Mouse (Mus musculus): ENCODE measurements around the gene Crk. TPM values are rescaled to one million over a fixed set of nuclear protein-coding genes. Genes with fewer than 3 reads are reported as not detected.

The Crk gene
- total RNA-seq, 2 experiments from 2014 or later = 93.2 to 96.5 TPM

DNA sequence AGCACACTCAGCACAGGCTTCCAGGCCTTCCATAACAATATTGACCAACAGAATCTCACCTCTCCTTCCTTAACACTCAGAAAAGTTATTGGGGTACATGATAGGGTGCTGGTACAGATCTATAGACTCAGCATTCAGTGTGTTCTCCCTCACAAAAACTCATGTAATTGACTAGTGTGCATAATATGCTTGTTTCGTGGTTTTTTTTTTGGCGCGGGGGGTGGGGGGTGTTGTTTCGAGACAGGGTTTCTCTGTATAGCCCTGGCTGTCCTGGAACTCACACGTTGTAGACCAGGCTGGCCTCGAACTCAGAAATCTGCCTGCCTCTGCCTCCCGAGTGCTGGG is 59.4 kb downstream of the Crk start:
- DNase-seq = no peak

DNA sequence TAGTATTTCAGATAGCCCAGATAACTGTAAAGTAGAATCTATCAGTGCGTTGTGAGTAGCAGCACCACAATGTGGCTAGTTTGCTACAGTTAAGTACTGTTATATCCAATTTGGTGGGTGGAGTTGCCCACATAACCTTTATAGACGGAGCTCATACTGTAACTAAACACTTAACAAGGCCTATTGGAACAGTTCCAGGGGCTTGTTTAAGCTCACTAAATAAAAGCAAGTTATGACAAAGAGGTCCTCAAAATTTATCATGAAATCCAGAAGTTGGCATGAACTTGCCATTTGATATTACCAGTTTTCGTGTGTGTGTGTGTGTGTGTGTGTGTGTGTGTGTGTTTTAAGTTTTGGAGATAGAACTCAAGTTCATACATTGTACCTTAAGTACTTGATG is 61.1 kb downstream of the Crk start:
- DNase-seq = no peak

DNA sequence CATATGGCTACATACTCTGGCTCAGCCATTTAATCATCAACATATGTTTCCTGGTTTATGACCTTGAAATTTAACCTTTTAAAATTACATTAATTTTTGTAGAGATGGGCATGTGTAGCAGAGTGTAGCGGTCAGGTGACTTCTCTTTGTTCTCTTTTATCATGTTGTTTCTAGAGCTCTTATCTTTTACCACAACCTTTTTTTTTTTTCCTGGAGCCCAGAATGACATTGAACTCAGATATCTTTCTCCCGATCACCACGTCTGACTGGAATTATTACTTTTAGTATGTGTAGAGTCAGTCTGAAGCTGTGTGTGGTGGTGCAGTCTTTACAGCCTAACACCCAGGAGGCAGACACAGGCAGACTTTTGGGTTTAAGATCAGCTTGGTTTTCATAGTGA is 62.6 kb downstream of the Crk start:
- no peak for DNase-seq

DNA sequence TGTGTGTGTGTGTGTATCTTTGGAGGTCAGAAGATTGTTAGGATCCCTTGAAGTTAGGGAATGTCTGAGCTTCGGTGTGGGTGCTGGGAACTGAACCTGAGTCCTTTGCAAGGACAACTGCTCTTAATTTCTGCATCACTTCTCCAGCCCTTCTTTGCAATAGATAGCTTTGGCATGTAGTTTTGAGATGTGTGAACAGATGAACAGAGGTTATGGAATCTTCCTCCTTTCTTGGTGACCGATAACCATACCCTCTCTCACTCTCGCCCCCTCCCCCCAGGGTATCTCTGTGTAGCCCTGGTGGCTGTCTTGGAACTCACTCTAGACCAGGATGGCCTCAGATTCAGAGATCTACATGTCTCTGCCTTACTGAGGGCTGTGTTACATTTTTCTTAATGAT is 65.7 kb downstream of the Crk start:
- DNase-seq = no peak

DNA sequence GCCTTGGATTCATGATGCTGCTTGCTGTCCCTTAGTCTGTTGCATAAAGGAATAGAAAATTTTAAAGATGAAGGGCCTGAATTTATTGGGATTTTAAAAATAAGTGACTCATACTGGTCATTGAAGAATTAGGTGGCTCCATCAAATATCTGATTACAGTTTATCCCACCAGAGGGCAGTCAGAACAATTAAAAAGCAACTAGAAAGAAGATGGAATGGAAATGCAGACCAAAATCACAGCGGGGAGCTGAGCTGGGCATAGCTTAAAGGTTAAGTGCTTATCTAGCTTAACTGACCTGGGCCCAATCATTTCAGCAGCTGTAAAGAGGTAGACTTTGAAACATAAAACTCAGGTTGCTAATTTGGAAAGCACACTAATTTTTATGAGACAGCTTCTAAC is 71.5 kb downstream of the Crk start:
- no peak for DNase-seq

DNA sequence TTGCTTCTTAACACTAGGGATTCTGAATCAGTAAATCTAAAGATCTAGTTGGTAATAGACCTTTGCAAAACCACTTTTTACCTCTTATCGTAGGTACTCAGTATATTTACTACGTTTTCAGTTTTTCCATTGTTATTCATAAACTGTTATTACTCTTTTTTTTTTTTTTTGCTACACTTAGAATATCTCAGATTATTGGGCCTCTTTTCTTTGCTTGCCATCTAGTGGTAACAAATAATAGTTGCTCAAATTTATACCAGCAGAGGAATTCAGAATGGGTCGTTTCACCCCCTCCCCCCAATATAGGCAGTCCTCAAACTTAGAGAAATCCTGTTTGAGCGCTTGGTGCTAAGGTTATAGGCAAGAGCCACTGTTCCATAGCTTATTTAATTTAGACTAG is 72.0 kb downstream of the Crk start:
- DNase-seq = no peak

Other genes starting within 250 kb of the Crk start
- 100 to 1,000 TPM; 112 to 253 TPM for gene Serpinf2, start 239.7 kb upstream of the Crk start, total RNA-seq (2021)
- 10 to 100 TPM; 13.0 to 15.2 TPM for gene Wdr81, start 224.5 kb upstream of the Crk start, total RNA-seq (2021)
- gene Tlcd2, start 217.5 kb upstream of the Crk start, total RNA-seq (2021) = 10 to 100 TPM; 20.9 to 24.6 TPM
- gene Prpf8, start 192.4 kb upstream of the Crk start, total RNA-seq (2021) = 100 to 1,000 TPM; 112 to 130 TPM
- 10 to 100 TPM; 17.3 to 23.7 TPM for gene Rilp, start 169.2 kb upstream of the Crk start, total RNA-seq (2021)
- gene Scarf1, start 165.7 kb upstream of the Crk start, total RNA-seq (2021) = 10 to 100 TPM; 13.3 to 20.0 TPM
- 10 to 100 TPM; 21.1 to 27.9 TPM for gene Slc43a2, start 147.6 kb upstream of the Crk start, total RNA-seq (2021)
- gene Pitpna, start 91.2 kb upstream of the Crk start, total RNA-seq (2021) = 100 to 1,000 TPM; 130 to 139 TPM
- gene Inpp5k, start 48.3 kb upstream of the Crk start, total RNA-seq (2021) = 10 to 100 TPM; 30.7 to 43.0 TPM
- gene Myo1c, start 28.8 kb upstream of the Crk start, total RNA-seq (2021) = 100 to 1,000 TPM; 128 to 132 TPM
- gene Ywhae, start 53.6 kb downstream of the Crk start, total RNA-seq (2021) = 100 to 1,000 TPM; 591 to 594 TPM
- 10 to 100 TPM; 13.6 to 20.3 TPM for gene Doc2b, start 116.8 kb downstream of the Crk start, total RNA-seq (2021)